Mouse (Mus musculus): ENCODE measurements at regions not wholly inside any gene's neighbourhood (a gene's known extent, or its start where the extent isn't known, plus 50 kb on each side); places are given as distances from the start of the nearest gene placed in this dataset.
"Not testable (repeated sequence)": the region's sequence is repeated elsewhere in the genome, so short reads cannot be mapped to it uniquely, and the experiment has no call there.

- no peak for DNase-seq (ENCODE audit: low spot score in 2 of 2)
Observed at GRCm38 (mm10) chr1:164744955-164745608, 51.4 kb upstream of the Dpt start.

GRCm38 (mm10) chr1:164744499-164744898 is 51.9 kb upstream of the Dpt start:
- DNase-seq (ENCODE audit: low spot score in 2 of 2), result no peak

- DNase-seq (ENCODE audit: low spot score in 2 of 2), result not testable (repeated sequence)
Observed at GRCm38 (mm10) chr1:164742897-164743296, 53.5 kb upstream of the Dpt start.

- no peak for DNase-seq (ENCODE audit: low spot score in 2 of 2)
Observed at GRCm38 (mm10) chr1:164735646-164736045, 60.8 kb upstream of the Dpt start.

GRCm38 (mm10) chr1:164733741-164734140 is 62.7 kb upstream of the Dpt start:
- DNase-seq (ENCODE audit: low spot score in 2 of 2), result no peak

GRCm38 (mm10) chr1:164722054-164722453 is 74.4 kb upstream of the Dpt start:
- peak; percentile 65 to 76 for DNase-seq (ENCODE audit: low spot score in 2 of 2)

- DNase-seq (ENCODE audit: low spot score in 2 of 2), result no peak
Observed at GRCm38 (mm10) chr1:164714905-164715304, 81.5 kb upstream of the Dpt start.

- no peak for DNase-seq (ENCODE audit: low spot score in 2 of 2)
Observed at GRCm38 (mm10) chr1:164713798-164714551, 82.5 kb upstream of the Dpt start.

- no peak for DNase-seq (ENCODE audit: low spot score in 2 of 2)
Observed at GRCm38 (mm10) chr1:164712514-164712913, 83.9 kb upstream of the Dpt start.

GRCm38 (mm10) chr1:164704397-164705091 is 91.9 kb upstream of the Dpt start:
- peak in 1 of 2 experiments; percentile 24 for DNase-seq (ENCODE audit: low spot score in 2 of 2)

- no peak for DNase-seq (ENCODE audit: low spot score in 2 of 2)
Observed at GRCm38 (mm10) chr1:164703560-164704131, 92.8 kb upstream of the Dpt start.

- no peak for DNase-seq (ENCODE audit: low spot score in 2 of 2)
Observed at GRCm38 (mm10) chr1:164690055-164690454, 106.4 kb upstream of the Dpt start.

- DNase-seq (ENCODE audit: low spot score in 2 of 2), result peak; percentile 21 to 71
Observed at GRCm38 (mm10) chr1:164689311-164689710, 107.1 kb upstream of the Dpt start.

- DNase-seq (ENCODE audit: low spot score in 2 of 2), result no peak
Observed at GRCm38 (mm10) chr1:164684437-164684836, 112.0 kb upstream of the Dpt start.

GRCm38 (mm10) chr1:164683788-164684187 is 112.7 kb upstream of the Dpt start:
- DNase-seq (ENCODE audit: low spot score in 2 of 2), result peak; percentile 42 to 74

GRCm38 (mm10) chr1:164682867-164683599 is 113.4 kb upstream of the Dpt start:
- DNase-seq (ENCODE audit: low spot score in 2 of 2), result no peak

- DNase-seq (ENCODE audit: low spot score in 2 of 2), result no peak
Observed at GRCm38 (mm10) chr1:164682426-164682825, 114.0 kb upstream of the Dpt start.

- DNase-seq (ENCODE audit: low spot score in 2 of 2), result peak; percentile 27 to 73
Observed at GRCm38 (mm10) chr1:164681582-164681981, 114.9 kb upstream of the Dpt start.

GRCm38 (mm10) chr1:164678303-164678702 is 118.1 kb upstream of the Dpt start:
- DNase-seq (ENCODE audit: low spot score in 2 of 2), result no peak

- no peak for DNase-seq (ENCODE audit: low spot score in 2 of 2)
Observed at GRCm38 (mm10) chr1:164652244-164652643, 144.2 kb upstream of the Dpt start.

- no peak for DNase-seq (ENCODE audit: low spot score in 2 of 2)
Observed at GRCm38 (mm10) chr1:164637901-164638462, 158.5 kb upstream of the Dpt start.
